Mouse (Mus musculus) limb, embryonic 14.5 days (tissue): ENCODE data around the gene Eif2b2. TPM values are rescaled to one million over a fixed set of nuclear protein-coding genes. Genes with fewer than 3 reads are reported as not detected.

Experiments used
- ATAC-seq: fragments of 200-750 bp; cut with Nextera tagmentation; 2 replicates; pipeline ENCODE4 v1.8.0; 2017; ENCODE audit warnings: low read depth, moderate number of reproducible peaks, moderate TSS enrichment; ENCODE audit not compliant: low FRiP score
- DNase-seq: peaks from one replicate; pipeline ENCODE4 v3.0.0-alpha.2; 2015; ENCODE audit warnings: low spot score
- H3K27ac ChIP-seq: fragments of 300-500 bp; sonication (generic); replicated peaks from 2 replicates; pipeline ENCODE4 v1.5.1; 2014; ENCODE audit warnings: low read depth, mild to moderate bottlenecking, low read length, moderate library complexity, mixed read lengths
- H3K27me3 ChIP-seq: fragments of 300-500 bp; sonication (generic); 2 replicates; pipeline ENCODE4 v1.6.1; 2014; ENCODE audit warnings: low read length, mixed read lengths; ENCODE audit not compliant: control insufficient read depth, insufficient read depth
- H3K36me3 ChIP-seq: fragments of 300-500 bp; sonication (generic); 2 replicates; pipeline ENCODE4 v1.6.1; 2014; ENCODE audit warnings: mild to moderate bottlenecking, low read length, moderate library complexity, mixed read lengths; ENCODE audit not compliant: control insufficient read depth, insufficient read depth
- H3K4me1 ChIP-seq: fragments of 300-500 bp; sonication (generic); 2 replicates; pipeline ENCODE4 v1.6.1; 2014; ENCODE audit warnings: antibody characterized with exemption, low read length, mixed read lengths; ENCODE audit not compliant: control insufficient read depth, insufficient read depth
- H3K4me2 ChIP-seq: fragments of 300-500 bp; sonication (generic); replicated peaks from 2 replicates; pipeline ENCODE4 v1.6.1; 2014; ENCODE audit warnings: low read depth, mild to moderate bottlenecking, low read length, moderate library complexity; ENCODE audit not compliant: severe bottlenecking
- H3K4me3 ChIP-seq: fragments of 300-500 bp; sonication (generic); replicated peaks from 2 replicates; pipeline ENCODE4 v1.5.1; 2014; ENCODE audit warnings: low read length
- H3K9ac ChIP-seq: fragments of 300-500 bp; sonication (generic); 2 replicates; pipeline ENCODE4 v1.6.1; 2014; ENCODE audit warnings: mild to moderate bottlenecking, low read depth, low read length, moderate library complexity; ENCODE audit not compliant: severe bottlenecking
- H3K9me3 ChIP-seq: fragments of 300-500 bp; sonication (generic); 2 replicates; pipeline ENCODE4 v1.6.1; 2016; ENCODE audit warnings: low read length; ENCODE audit not compliant: control insufficient read depth
- POLR2A ChIP-seq: fragments of 200-500 bp; IDR thresholded peaks from 2 replicates; pipeline ENCODE4 v1.8.0; 2012; ENCODE audit warnings: inconsistent platforms, mild to moderate bottlenecking, moderate library complexity, borderline replicate concordance; ENCODE audit not compliant: insufficient read depth, insufficient read length; ENCODE audit errors: extremely low read depth
- WGBS: fragments of 180-500 bp; shearing (Covaris S2); extraction: QIAGEN DNeasy Blood & Tissue Kit; methylation state at CpG from one replicate; pipeline ENCODE4 v1.1.7; 2014; 5-methylcytosine and 5-hydroxymethylcytosine counted together
- polyA plus RNA-seq, 2 experiments: library from polyadenylated mRNA; depleted of rRNA in 1 of 2; stranded (reverse) in 1 of 2; unstranded in 1 of 2; fragments of >200 nt; fragmentation: Nextera tagmentation in 1 of 2; extraction: Ambion mirVana in 1 of 2; gene quantifications; 2 replicates each; pipeline versions ENCODE4 v1.2.1 to v1.2.3; 2012 to 2014

Eif2b2 gene
- polyA plus RNA-seq, 2 experiments: 79.6 to 109 TPM

GRCm38 (mm10) chr12:85194623-85195018, 24.7 kb upstream of the Eif2b2 start:
- Histone ChIP-seq H3K27ac (0 out of 2 replicates have a peak overlapping the region, but pooled peaks have one; percentile 9), H3K4me1 (peaks cover 33% of the 10 kb centered on the region)

GRCm38 (mm10) chr12:85195086-85195485, 24.2 kb upstream of the Eif2b2 start:
- H3K4me2 ChIP-seq: no peak overlapping the region

More at GRCm38 (mm10) chr12:85194623-85195018, 24.7 kb upstream of the Eif2b2 start:
- Histone ChIP-seq H3K9ac (no peak overlapping the region), H3K9me3 (no peaks in the 10 kb centered on the region), H3K4me3 (no peak overlapping the region), H3K36me3 (no peaks in the 10 kb centered on the region), H3K27me3 (no peaks in the 10 kb centered on the region), H3K4me2 (no peak overlapping the region)
- ATAC-seq (peak; percentile 24; the same call in 1 of the 2 replicates), DNase-seq (peak; percentile 71)
- 23% methylated on average over 4 of the region's 4 CpGs for WGBS
- TF ChIP-seq POLR2A: no peak

DNA sequence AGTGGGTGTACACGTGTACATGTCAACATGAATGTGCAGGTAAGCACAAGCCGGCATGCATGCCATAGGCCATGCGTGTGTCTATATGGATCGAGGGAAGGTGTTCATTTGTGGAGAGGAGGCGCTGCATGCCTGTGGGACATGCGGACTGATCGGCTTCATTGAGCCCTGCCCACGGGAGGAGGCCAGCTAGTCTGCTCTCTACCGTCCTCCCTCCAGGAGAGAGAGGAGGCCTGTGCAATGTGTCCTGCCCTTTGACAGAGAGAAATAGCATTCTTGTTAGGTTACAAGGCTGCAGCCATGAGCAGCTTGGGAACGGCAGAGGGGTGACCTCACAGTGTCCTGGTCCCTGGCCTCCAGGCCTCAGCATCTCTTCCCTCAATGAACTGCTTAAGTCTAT, 23.1 kb upstream of the Eif2b2 start:
- no peak overlapping the region for H3K4me3 ChIP-seq
- peaks cover 40% of the 10 kb centered on the region for H3K4me1 ChIP-seq
- no peaks in the 10 kb centered on the region for H3K36me3 ChIP-seq
- 80% methylated on average over 10 of the region's 10 CpGs for WGBS
- ATAC-seq (no peak), DNase-seq (no peak)
- no peak for TF ChIP-seq POLR2A
- no peak overlapping the region for H3K27ac ChIP-seq
- H3K9me3 ChIP-seq: no peaks in the 10 kb centered on the region
- no peak overlapping the region for H3K4me2 ChIP-seq
- no peak overlapping the region for H3K9ac ChIP-seq
- no peaks in the 10 kb centered on the region for H3K27me3 ChIP-seq

More at GRCm38 (mm10) chr12:85195086-85195485, 24.2 kb upstream of the Eif2b2 start:
- H3K27ac ChIP-seq: no peak overlapping the region
- H3K27me3 ChIP-seq: no peaks in the 10 kb centered on the region
- H3K4me1 ChIP-seq: peaks cover 33% of the 10 kb centered on the region
- H3K36me3 ChIP-seq: no peaks in the 10 kb centered on the region
- DNase-seq: no peak
- no peak overlapping the region for H3K9ac ChIP-seq
- H3K9me3 ChIP-seq: no peaks in the 10 kb centered on the region
- 72% methylated on average over 5 of the region's 5 CpGs for WGBS
- ATAC-seq: no peak
- TF ChIP-seq POLR2A: no peak
- H3K4me3 ChIP-seq: no peak overlapping the region

GRCm38 (mm10) chr12:85197371-85197770, 21.9 kb upstream of the Eif2b2 start:
- Histone ChIP-seq H3K27me3 (no peaks in the 10 kb centered on the region), H3K36me3 (no peaks in the 10 kb centered on the region), H3K9me3 (no peaks in the 10 kb centered on the region), H3K4me1 (peaks cover 50% of the 10 kb centered on the region), H3K4me2 (no peak overlapping the region), H3K9ac (no peak overlapping the region), H3K27ac (no peak overlapping the region), H3K4me3 (no peak overlapping the region)
- TF ChIP-seq POLR2A: no peak
- 66% methylated on average over 7 of the region's 7 CpGs for WGBS
- no peak for DNase-seq
- ATAC-seq: no peak

DNA sequence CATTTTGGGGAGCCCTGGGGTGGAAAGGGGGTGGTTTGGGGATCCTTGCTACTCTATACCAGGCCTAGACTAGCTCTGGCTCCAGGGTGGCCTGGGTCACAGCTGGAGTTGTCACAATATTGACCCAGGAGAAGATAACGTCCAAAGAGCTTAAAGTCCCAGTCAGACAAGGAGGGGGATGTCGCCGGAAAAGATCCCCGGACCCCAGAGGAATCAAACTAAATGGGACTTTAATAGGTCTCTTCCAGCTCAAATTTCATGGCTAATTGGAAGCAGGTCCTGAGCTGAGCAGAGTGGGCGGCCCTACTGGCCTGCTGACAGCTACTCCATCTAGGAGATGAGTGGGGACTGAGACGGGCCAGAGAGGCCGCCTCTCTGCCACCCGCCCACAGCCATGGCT, 21.3 kb upstream of the Eif2b2 start:
- H3K36me3 ChIP-seq: no peaks in the 10 kb centered on the region
- no peak overlapping the region for H3K27ac ChIP-seq
- no peak overlapping the region for H3K9ac ChIP-seq
- no peak for ATAC-seq
- H3K9me3 ChIP-seq: no peaks in the 10 kb centered on the region
- DNase-seq: no peak
- H3K27me3 ChIP-seq: no peaks in the 10 kb centered on the region
- no peak overlapping the region for H3K4me2 ChIP-seq
- no peak overlapping the region for H3K4me3 ChIP-seq
- peaks cover 44% of the 10 kb centered on the region for H3K4me1 ChIP-seq
- no peak for TF ChIP-seq POLR2A
- WGBS: 17% methylated on average over 8 of the region's 8 CpGs

DNA sequence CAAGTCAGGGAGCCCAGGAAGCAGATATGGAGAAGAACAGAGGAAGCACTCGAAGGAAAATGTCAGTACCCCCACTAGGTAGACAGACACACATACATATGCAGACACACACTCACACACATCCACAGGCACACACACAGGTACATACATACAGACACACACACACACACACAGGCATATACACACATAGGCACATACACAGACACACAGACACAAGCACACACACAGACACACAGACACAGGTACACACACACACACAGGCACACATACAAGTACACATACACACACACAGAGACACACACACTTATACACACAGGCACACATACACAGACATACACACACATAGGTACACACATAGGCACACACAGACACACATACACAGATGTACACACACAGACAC, 19.3 kb upstream of the Eif2b2 start:
- Histone ChIP-seq H3K27ac (no peak overlapping the region), H3K4me2 (no peak overlapping the region), H3K4me1 (peaks cover 33% of the 10 kb centered on the region), H3K9ac (no peak overlapping the region), H3K27me3 (no peaks in the 10 kb centered on the region), H3K9me3 (no peaks in the 10 kb centered on the region), H3K36me3 (no peaks in the 10 kb centered on the region), H3K4me3 (no peak overlapping the region)
- ATAC-seq: no peak
- TF ChIP-seq POLR2A: no peak
- 60% methylated on average over 1 of the region's 1 CpGs for WGBS
- DNase-seq: no peak
